Mouse (Mus musculus): Measurements from ENCODE around the gene Hist2h3c2. TPM values are rescaled to one million over a fixed set of nuclear protein-coding genes. Genes with fewer than 3 reads are reported as not detected.

The Hist2h3c2 gene
- polyA plus RNA-seq, 1 experiment: 18.0 TPM

GRCm38 (mm10) chr3:96255926-96256593 is 17.1 kb upstream of the Hist2h3c2 start:
- no peak overlapping the region for H3K27ac ChIP-seq (ENCODE audit: control insufficient read depth, insufficient read depth, low read depth, low read length)

GRCm38 (mm10) chr3:96254683-96255355 is 15.9 kb upstream of the Hist2h3c2 start:
- no peaks in the 10 kb centered on the region for H3K4me1 ChIP-seq (ENCODE audit: control insufficient read depth, insufficient read depth, low read length)
- H3K27me3 ChIP-seq (ENCODE audit: control insufficient read depth, insufficient read depth, low read length): no peaks in the 10 kb centered on the region
- H3K36me3 ChIP-seq (ENCODE audit: control insufficient read depth, insufficient read depth, low read length): no peaks in the 10 kb centered on the region
- TF ChIP-seq CTCF (IDR thresholded peaks at IDR 0.05; ENCODE audit: control insufficient read depth, insufficient read depth, insufficient replicate concordance, low read depth, low read length) (no peak), POLR2A (IDR thresholded peaks at IDR 0.05; ENCODE audit: control insufficient read depth, low read depth, low read length) (no peak)
- no peak overlapping the region for H3K27ac ChIP-seq (ENCODE audit: control insufficient read depth, insufficient read depth, low read depth, low read length)
- H3K4me3 ChIP-seq (ENCODE audit: control insufficient read depth, low read depth, low read length): no peak overlapping the region

More at GRCm38 (mm10) chr3:96255926-96256593, 17.1 kb upstream of the Hist2h3c2 start:
- Histone ChIP-seq H3K4me3 (ENCODE audit: control insufficient read depth, low read depth, low read length) (no peak overlapping the region), H3K4me1 (ENCODE audit: control insufficient read depth, insufficient read depth, low read length) (no peaks in the 10 kb centered on the region), H3K27me3 (ENCODE audit: control insufficient read depth, insufficient read depth, low read length) (no peaks in the 10 kb centered on the region), H3K36me3 (ENCODE audit: control insufficient read depth, insufficient read depth, low read length) (no peaks in the 10 kb centered on the region)
- TF ChIP-seq POLR2A (IDR thresholded peaks at IDR 0.05; ENCODE audit: control insufficient read depth, low read depth, low read length): no peak
- no peak for TF ChIP-seq CTCF (IDR thresholded peaks at IDR 0.05; ENCODE audit: control insufficient read depth, insufficient read depth, insufficient replicate concordance, low read depth, low read length)

- H3K27ac ChIP-seq (ENCODE audit: control insufficient read depth, insufficient read depth, low read depth, low read length): no peak overlapping the region
- H3K36me3 ChIP-seq (ENCODE audit: control insufficient read depth, insufficient read depth, low read length): no peaks in the 10 kb centered on the region
- H3K4me1 ChIP-seq (ENCODE audit: control insufficient read depth, insufficient read depth, low read length): no peaks in the 10 kb centered on the region; the same call in 1 of the 2 replicates
- no peak overlapping the region for H3K4me3 ChIP-seq (ENCODE audit: control insufficient read depth, low read depth, low read length)
- TF ChIP-seq CTCF (IDR thresholded peaks at IDR 0.05; ENCODE audit: control insufficient read depth, insufficient read depth, insufficient replicate concordance, low read depth, low read length) (no peak), POLR2A (IDR thresholded peaks at IDR 0.05; ENCODE audit: control insufficient read depth, low read depth, low read length) (no peak)
- no peaks in the 10 kb centered on the region for H3K27me3 ChIP-seq (ENCODE audit: control insufficient read depth, insufficient read depth, low read length)
These were observed 12.9 kb upstream of the Hist2h3c2 start for GRCm38 (mm10) chr3:96251787-96252186.

- no peak overlapping the region for H3K27ac ChIP-seq (ENCODE audit: control insufficient read depth, insufficient read depth, low read depth, low read length)
These were observed 12.0 kb upstream of the Hist2h3c2 start for GRCm38 (mm10) chr3:96250890-96251289.

DNA sequence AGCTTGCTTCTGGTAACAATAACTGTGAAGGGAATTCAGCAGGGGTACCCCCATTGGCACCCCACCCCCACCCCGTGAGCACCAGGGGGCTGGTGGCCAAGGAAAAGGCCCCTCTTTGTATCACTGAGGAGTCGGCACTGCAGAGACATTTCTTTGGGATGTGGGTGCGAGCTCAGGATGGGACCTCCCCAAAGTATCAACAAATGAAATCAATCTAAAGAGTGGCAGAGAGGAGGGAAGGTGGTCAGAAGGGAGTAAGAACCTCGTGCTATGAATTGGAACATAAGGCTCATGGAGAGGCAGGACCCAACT is 10.1 kb upstream of the Hist2h3c2 start:
- H3K4me3 ChIP-seq (ENCODE audit: control insufficient read depth, low read depth, low read length): no peak overlapping the region
- H3K36me3 ChIP-seq (ENCODE audit: control insufficient read depth, insufficient read depth, low read length): no peaks in the 10 kb centered on the region
- no peak overlapping the region for H3K27ac ChIP-seq (ENCODE audit: control insufficient read depth, insufficient read depth, low read depth, low read length)
- H3K4me1 ChIP-seq (ENCODE audit: control insufficient read depth, insufficient read depth, low read length): no peaks in the 10 kb centered on the region; the same call in 1 of the 2 replicates
- H3K27me3 ChIP-seq (ENCODE audit: control insufficient read depth, insufficient read depth, low read length): no peaks in the 10 kb centered on the region
- TF ChIP-seq CTCF (IDR thresholded peaks at IDR 0.05; ENCODE audit: control insufficient read depth, insufficient read depth, insufficient replicate concordance, low read depth, low read length): no peak
- no peak for TF ChIP-seq POLR2A (IDR thresholded peaks at IDR 0.05; ENCODE audit: control insufficient read depth, low read depth, low read length)

More at GRCm38 (mm10) chr3:96250890-96251289, 12.0 kb upstream of the Hist2h3c2 start:
- H3K4me1 ChIP-seq (ENCODE audit: control insufficient read depth, insufficient read depth, low read length): no peaks in the 10 kb centered on the region; the same call in 1 of the 2 replicates
- no peaks in the 10 kb centered on the region for H3K36me3 ChIP-seq (ENCODE audit: control insufficient read depth, insufficient read depth, low read length)
- no peak for TF ChIP-seq CTCF (IDR thresholded peaks at IDR 0.05; ENCODE audit: control insufficient read depth, insufficient read depth, insufficient replicate concordance, low read depth, low read length)
- H3K27me3 ChIP-seq (ENCODE audit: control insufficient read depth, insufficient read depth, low read length): no peaks in the 10 kb centered on the region
- no peak overlapping the region for H3K4me3 ChIP-seq (ENCODE audit: control insufficient read depth, low read depth, low read length)

- H3K36me3 ChIP-seq (ENCODE audit: control insufficient read depth, insufficient read depth, low read length): no peaks in the 10 kb centered on the region
- no peaks in the 10 kb centered on the region; the same call in 1 of the 2 replicates for H3K4me1 ChIP-seq (ENCODE audit: control insufficient read depth, insufficient read depth, low read length)
- H3K27me3 ChIP-seq (ENCODE audit: control insufficient read depth, insufficient read depth, low read length): no peaks in the 10 kb centered on the region
- TF ChIP-seq CTCF (IDR thresholded peaks at IDR 0.05; ENCODE audit: control insufficient read depth, insufficient read depth, insufficient replicate concordance, low read depth, low read length) (no peak), POLR2A (IDR thresholded peaks at IDR 0.05; ENCODE audit: control insufficient read depth, low read depth, low read length) (no peak)
- H3K4me3 ChIP-seq (ENCODE audit: control insufficient read depth, low read depth, low read length): peak overlapping the region; percentile 16; the same call in 1 of the 2 replicates
- H3K27ac ChIP-seq (ENCODE audit: control insufficient read depth, insufficient read depth, low read depth, low read length): no peak overlapping the region
These were observed 9.5 kb upstream of the Hist2h3c2 start for GRCm38 (mm10) chr3:96248141-96249033.
